Mouse (Mus musculus) C2C12 (cell line): ENCODE data around the gene Sptb. TPM values are rescaled to one million over a fixed set of nuclear protein-coding genes. Genes with fewer than 3 reads are reported as not detected.

Experiments used
- H3K27me3 ChIP-seq: one replicate; pipeline ENCODE4 v1.6.1; 2011; ENCODE audit not compliant: control insufficient read depth, insufficient read depth, insufficient read length
- H3K36me3 ChIP-seq: one replicate; pipeline ENCODE4 v1.6.1; 2011; ENCODE audit not compliant: control insufficient read depth, insufficient read depth
- H3K4me3 ChIP-seq: one replicate; pipeline ENCODE4 v1.5.1; 2011; ENCODE audit warnings: mild to moderate bottlenecking, control low read depth; ENCODE audit not compliant: poor library complexity, insufficient read depth, severe bottlenecking
- H3K79me2 ChIP-seq: one replicate; pipeline ENCODE4 v1.6.1; 2011; ENCODE audit not compliant: control insufficient read depth, insufficient read depth
- H3K79me3 ChIP-seq: one replicate; pipeline ENCODE4 v1.6.1; 2011; ENCODE audit warnings: low read depth, control low read depth
- H3ac ChIP-seq: one replicate; pipeline ENCODE3; 2011; ENCODE audit warnings: low read depth; ENCODE audit not compliant: control insufficient read depth, insufficient read length
- CEBPB ChIP-seq: IDR thresholded peaks from one replicate; pipeline ENCODE4 v1.6.1; 2011; ENCODE audit warnings: low read depth, mild to moderate bottlenecking, control low read depth, moderate library complexity
- CTCF ChIP-seq: IDR thresholded peaks from one replicate; pipeline ENCODE4 v1.5.1; 2011; ENCODE audit not compliant: control insufficient read depth, insufficient read depth, insufficient read length
- FOSL1 ChIP-seq: IDR thresholded peaks from one replicate; pipeline ENCODE4 v1.8.0; 2011; ENCODE audit warnings: mild to moderate bottlenecking, low read length; ENCODE audit not compliant: poor library complexity, insufficient read depth, severe bottlenecking
- MAX ChIP-seq: IDR thresholded peaks from one replicate; pipeline ENCODE4 v1.6.1; 2011; ENCODE audit warnings: mild to moderate bottlenecking, control low read depth
- MYOD1 ChIP-seq: IDR thresholded peaks from one replicate; pipeline ENCODE4 v1.6.1; 2011; ENCODE audit warnings: low read depth; ENCODE audit not compliant: control insufficient read depth, insufficient read length
- MYOG ChIP-seq: IDR thresholded peaks from one replicate; pipeline ENCODE4 v1.6.1; 2011; ENCODE audit not compliant: control insufficient read depth, insufficient read length; ENCODE audit errors: extremely low read depth
- USF1 ChIP-seq: IDR thresholded peaks from one replicate; pipeline ENCODE4 v1.6.1; 2011; ENCODE audit warnings: low read depth, mild to moderate bottlenecking, control low read depth, moderate library complexity
- polyA plus RNA-seq: library from polyadenylated mRNA; unstranded; fragments of >200 nt; fragmentation: generic; extraction: Trizol; gene quantifications from one replicate; pipeline ENCODE4 v1.2.1, GENCODE M21; 2012; ENCODE audit warnings: missing spikeins

Gene Sptb
- polyA plus RNA-seq, 1 experiment = 0.15 TPM

DNA sequence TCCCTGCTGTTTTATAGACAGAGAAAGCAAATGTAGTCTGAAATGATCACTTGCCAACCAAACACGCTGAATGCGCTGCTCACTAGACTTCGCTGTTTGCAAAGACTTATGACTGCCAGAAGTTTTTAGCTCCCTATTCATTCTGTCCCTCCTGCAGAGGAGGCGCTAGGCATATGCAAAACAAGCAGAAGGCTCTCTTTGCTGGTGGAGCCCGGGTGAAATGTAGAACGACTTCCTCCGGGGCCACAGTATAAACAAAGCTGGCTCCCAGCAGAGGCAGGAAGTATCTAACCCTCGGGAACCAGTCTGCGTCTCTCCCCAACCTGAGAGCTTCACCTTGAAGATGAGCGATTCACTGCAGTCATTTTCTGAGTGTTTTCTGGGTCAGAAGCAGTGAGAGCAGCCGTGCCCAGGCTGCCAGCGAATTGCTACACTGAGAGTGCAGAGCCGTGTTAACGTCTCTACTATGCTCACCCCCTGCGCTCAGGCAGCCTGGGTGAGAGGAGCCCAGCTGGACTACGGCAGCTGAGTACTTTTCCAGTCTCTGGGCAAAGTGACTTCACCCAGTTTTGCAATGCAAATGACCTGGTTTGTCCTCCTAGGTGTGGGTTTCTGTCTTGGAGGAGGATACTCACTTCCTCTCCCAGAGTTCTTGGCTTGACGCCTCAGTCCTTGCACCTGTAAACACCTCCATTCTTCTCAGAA is 15.4 kb downstream of the Sptb start:
- H3K79me3 ChIP-seq = no peaks in the 10 kb centered on the region
- H3K27me3 ChIP-seq = peaks cover 58% of the 10 kb centered on the region
- TF ChIP-seq USF1 = no peak
- TF ChIP-seq MYOD1 = no peak
- TF ChIP-seq FOSL1 = no peak
- H3K79me2 ChIP-seq = no peaks in the 10 kb centered on the region
- H3K36me3 ChIP-seq = no peaks in the 10 kb centered on the region
- H3K4me3 ChIP-seq = no peak overlapping the region
- H3ac ChIP-seq = no peak overlapping the region

DNA sequence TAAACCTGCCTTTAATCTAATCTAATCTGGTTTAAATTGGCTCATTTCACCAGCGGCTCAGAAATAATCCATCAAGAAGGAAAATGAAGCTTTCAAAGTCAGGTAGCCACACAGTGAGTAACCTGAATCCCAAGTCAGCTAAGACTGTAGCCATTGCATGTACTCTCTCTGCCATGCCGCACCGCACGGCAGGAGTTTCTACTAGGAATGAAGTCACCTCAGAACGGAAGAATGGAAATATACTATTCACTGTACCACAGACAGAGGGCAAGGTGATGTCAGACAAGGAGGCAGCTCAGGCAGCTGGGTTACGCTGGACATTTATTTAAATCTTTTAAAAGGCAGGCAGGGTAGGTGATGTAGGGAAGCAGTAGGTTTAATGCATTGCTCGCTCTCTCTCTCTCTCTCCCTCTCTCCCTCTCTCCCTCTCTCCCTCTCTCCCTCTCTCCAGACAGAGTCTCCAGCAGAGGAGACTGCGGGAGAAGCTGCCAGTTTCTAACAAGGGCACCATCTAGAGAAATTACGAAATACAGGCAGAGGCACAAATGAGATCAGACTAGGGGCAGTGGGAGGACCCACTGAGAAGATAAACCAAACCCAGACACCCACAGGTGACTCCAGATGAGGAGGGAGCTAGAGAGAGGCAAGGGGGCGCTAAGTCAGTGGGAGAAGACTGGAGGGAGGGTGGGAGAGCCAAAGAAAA is 22.7 kb downstream of the Sptb start:
- Histone ChIP-seq H3K79me3 (no peaks in the 10 kb centered on the region), H3K36me3 (no peaks in the 10 kb centered on the region), H3K4me3 (no peak overlapping the region), H3K79me2 (no peaks in the 10 kb centered on the region), H3ac (no peak overlapping the region), H3K27me3 (peaks cover 42% of the 10 kb centered on the region)
- TF ChIP-seq FOSL1 (no peak), CTCF (no peak), MYOD1 (no peak), MYOG (no peak), CEBPB (no peak), MAX (no peak), USF1 (no peak)

DNA sequence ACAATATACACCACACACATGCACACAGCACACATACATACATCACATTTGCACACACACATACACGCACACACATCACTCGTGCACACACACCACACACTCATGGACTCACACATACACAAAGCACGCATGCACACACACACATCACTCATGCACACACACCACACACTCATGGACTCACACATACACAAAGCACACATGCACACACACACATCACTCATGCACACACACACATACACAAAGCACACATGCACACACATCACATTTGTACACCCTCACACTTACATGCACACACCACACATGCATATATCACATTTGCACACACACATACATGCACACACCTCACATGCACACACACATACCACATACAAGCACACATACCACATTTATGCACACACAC is 24.7 kb downstream of the Sptb start:
- Histone ChIP-seq H3K79me2 (no peaks in the 10 kb centered on the region), H3ac (no peak overlapping the region), H3K4me3 (no peak overlapping the region), H3K27me3 (peaks cover 32% of the 10 kb centered on the region), H3K36me3 (no peaks in the 10 kb centered on the region), H3K79me3 (no peaks in the 10 kb centered on the region)
- TF ChIP-seq USF1 (no peak), CTCF (no peak), FOSL1 (no peak), MYOG (no peak), MYOD1 (no peak), MAX (no peak), CEBPB (no peak)

DNA sequence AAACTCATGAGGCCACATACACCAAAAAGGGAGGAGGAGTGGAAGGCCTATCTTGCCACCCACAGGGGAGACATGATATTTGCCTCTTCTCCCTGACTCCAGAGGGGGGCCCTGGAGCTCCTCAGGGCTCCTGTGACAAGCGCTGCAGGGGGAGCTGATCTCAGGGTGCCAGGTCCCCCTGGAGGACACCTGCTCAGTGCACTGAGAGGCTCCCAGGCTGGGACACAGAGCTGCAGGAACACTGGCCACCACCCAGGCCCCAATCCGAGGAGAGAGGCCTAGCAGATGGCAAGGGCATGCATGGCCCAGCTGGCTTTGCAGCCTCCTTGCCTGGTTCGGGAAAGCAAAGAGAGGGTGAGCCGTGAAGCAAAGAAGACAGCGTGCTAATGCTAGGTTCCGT is 25.9 kb downstream of the Sptb start:
- no peaks in the 10 kb centered on the region for H3K36me3 ChIP-seq
- H3ac ChIP-seq = no peak overlapping the region
- TF ChIP-seq MYOG = no peak
- no peak for TF ChIP-seq CTCF
- no peak for TF ChIP-seq MAX
- TF ChIP-seq USF1 = no peak
- no peak for TF ChIP-seq MYOD1
- no peak for TF ChIP-seq FOSL1
- no peak for TF ChIP-seq CEBPB
- peaks cover 21% of the 10 kb centered on the region for H3K27me3 ChIP-seq
- H3K4me3 ChIP-seq = no peak overlapping the region
- H3K79me3 ChIP-seq = no peaks in the 10 kb centered on the region
- H3K79me2 ChIP-seq = no peaks in the 10 kb centered on the region

DNA sequence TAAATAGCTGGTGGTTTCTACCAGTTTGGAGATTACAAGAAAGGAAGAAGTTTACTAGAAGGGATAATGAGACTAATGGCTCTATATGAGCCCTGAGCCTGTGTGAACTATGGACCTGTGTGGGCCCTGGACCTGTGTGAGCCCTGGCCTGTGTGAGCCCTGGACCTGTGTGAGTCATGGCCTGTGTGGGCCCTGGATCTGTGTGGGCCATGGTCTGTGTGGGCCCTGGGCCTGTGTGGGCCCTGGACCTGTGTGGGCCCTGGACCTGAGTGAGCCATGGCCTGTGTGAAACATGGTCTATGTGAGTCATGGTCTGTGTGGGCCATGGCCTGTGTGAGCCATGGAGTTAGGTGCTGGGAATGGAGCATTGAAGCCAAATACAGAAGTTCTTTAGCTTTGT is 28.4 kb downstream of the Sptb start:
- no peaks in the 10 kb centered on the region for H3K79me3 ChIP-seq
- H3K79me2 ChIP-seq = no peaks in the 10 kb centered on the region
- no peaks in the 10 kb centered on the region for H3K36me3 ChIP-seq
- H3K27me3 ChIP-seq = peaks cover 21% of the 10 kb centered on the region
- no peak overlapping the region for H3K4me3 ChIP-seq
- TF ChIP-seq CEBPB = no peak
- no peak for TF ChIP-seq MAX
- TF ChIP-seq CTCF = no peak
- TF ChIP-seq USF1 = no peak
- no peak for TF ChIP-seq MYOD1
- TF ChIP-seq FOSL1 = no peak
- TF ChIP-seq MYOG = no peak
- no peak overlapping the region for H3ac ChIP-seq

DNA sequence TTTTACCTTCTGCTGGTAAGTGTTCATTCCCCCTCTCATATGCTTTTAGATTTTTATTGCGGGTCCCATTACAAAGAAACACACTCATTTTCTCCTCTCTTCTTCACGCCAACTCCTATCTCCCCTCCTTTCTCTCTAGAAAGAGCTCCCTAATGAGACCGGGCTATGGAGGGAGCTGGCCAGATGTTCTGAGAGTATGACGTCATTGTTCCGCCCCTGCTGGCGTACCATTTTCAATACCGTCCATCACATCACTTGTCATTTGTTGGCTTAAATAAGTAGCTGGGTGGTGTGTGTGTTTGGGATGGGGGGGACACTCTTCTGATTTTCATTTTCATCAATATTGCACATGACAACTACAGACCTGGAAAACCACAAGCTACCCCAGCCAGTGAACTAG is 33.3 kb downstream of the Sptb start:
- H3K79me3 ChIP-seq = no peaks in the 10 kb centered on the region
- no peak overlapping the region for H3K4me3 ChIP-seq
- no peak overlapping the region for H3ac ChIP-seq
- TF ChIP-seq USF1 (no peak), CTCF (no peak), FOSL1 (no peak), CEBPB (no peak), MAX (no peak), MYOG (no peak), MYOD1 (no peak)
- no peaks in the 10 kb centered on the region for H3K79me2 ChIP-seq
- H3K27me3 ChIP-seq = peaks cover 36% of the 10 kb centered on the region
- H3K36me3 ChIP-seq = no peaks in the 10 kb centered on the region
